Mouse (Mus musculus) neural tube, embryonic 12.5 days (tissue): ENCODE results near the gene Slc7a11. TPM values are rescaled to one million over a fixed set of nuclear protein-coding genes. Genes with fewer than 3 reads are reported as not detected.
"Not testable (repeated sequence)": the region's sequence is repeated elsewhere in the genome, so short reads cannot be mapped to it uniquely, and the experiment has no call there.

Source experiments
- ATAC-seq: fragments of 200-750 bp; cut with Nextera tagmentation; 2 replicates; pipeline ENCODE4 v1.8.0; 2017; ENCODE audit warnings: low read depth, mild to moderate bottlenecking, moderate TSS enrichment, moderate library complexity; ENCODE audit not compliant: low FRiP score
- H3K27ac ChIP-seq: fragments of 300-500 bp; sonication (generic); 2 replicates; pipeline ENCODE4 v1.5.1; 2016
- H3K27me3 ChIP-seq: fragments of 300-500 bp; sonication (generic); replicated peaks from 2 replicates; pipeline ENCODE4 v1.6.1; 2016; ENCODE audit warnings: mild to moderate bottlenecking
- H3K36me3 ChIP-seq: fragments of 300-500 bp; sonication (generic); 2 replicates; pipeline ENCODE4 v1.6.1; 2016; ENCODE audit warnings: mild to moderate bottlenecking
- H3K4me1 ChIP-seq: fragments of 300-500 bp; sonication (generic); 2 replicates; pipeline ENCODE4 v1.6.1; 2016
- H3K4me2 ChIP-seq: fragments of 300-500 bp; sonication (generic); replicated peaks from 2 replicates; pipeline ENCODE4 v1.6.1; 2016; ENCODE audit warnings: mild to moderate bottlenecking
- H3K4me3 ChIP-seq: fragments of 300-500 bp; sonication (generic); 2 replicates; pipeline ENCODE4 v1.5.1; 2016
- H3K9ac ChIP-seq: fragments of 300-500 bp; sonication (generic); 2 replicates; pipeline ENCODE4 v1.6.1; 2016; ENCODE audit warnings: mild to moderate bottlenecking
- H3K9me3 ChIP-seq: fragments of 300-500 bp; sonication (generic); 2 replicates; pipeline ENCODE4 v1.6.1; 2016; ENCODE audit warnings: mild to moderate bottlenecking
- WGBS: fragments of 180-500 bp; shearing (Covaris S2); methylation state at CpG from one replicate; pipeline ENCODE4 v1.1.7; 2016; 5-methylcytosine and 5-hydroxymethylcytosine counted together
- polyA plus RNA-seq: library from polyadenylated mRNA; unstranded; fragments of >200 nt; fragmentation: Nextera tagmentation; extraction: Ambion mirVana; gene quantifications from 2 replicates; pipeline ENCODE4 v1.2.1, GENCODE M21; 2016

Gene Slc7a11
- polyA plus RNA-seq, 1 experiment from 2014 or later, result 3.9 TPM

DNA sequence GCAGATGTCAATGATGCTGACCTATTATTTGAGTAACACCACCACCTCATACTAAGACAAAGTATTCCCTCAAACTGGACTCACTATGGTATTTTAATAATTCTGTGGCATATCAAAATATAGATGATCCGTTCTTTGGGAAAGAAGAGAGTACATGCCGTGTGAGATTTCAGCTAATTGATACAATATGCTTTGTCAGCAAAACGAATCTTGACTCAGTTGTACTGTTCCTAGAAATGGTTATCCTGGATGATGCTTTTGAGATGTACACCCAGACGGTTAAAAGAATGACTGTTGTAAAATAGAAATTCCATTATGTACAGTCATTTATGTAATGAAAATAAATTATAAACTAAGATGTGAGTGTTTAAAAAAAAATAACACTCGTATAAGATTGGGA is 4.0 kb downstream of the Slc7a11 start:
- no peaks in the 10 kb centered on the region for H3K36me3 ChIP-seq
- H3K4me2 ChIP-seq, result no peak overlapping the region
- H3K4me1 ChIP-seq, result peaks cover 6% of the 10 kb centered on the region; the same call in 1 of the 2 replicates
- H3K9ac ChIP-seq, result no peak overlapping the region
- WGBS, result 92% methylated on average over 5 of the region's 5 CpGs
- H3K27me3 ChIP-seq, result no peaks in the 10 kb centered on the region
- no peak overlapping the region for H3K4me3 ChIP-seq
- no peak overlapping the region for H3K27ac ChIP-seq
- no peak for ATAC-seq
- no peaks in the 10 kb centered on the region for H3K9me3 ChIP-seq

- Histone ChIP-seq H3K9ac (no peak overlapping the region), H3K27ac (no peak overlapping the region), H3K4me2 (no peak overlapping the region), H3K4me1 (peaks cover 6% of the 10 kb centered on the region; the same call in 1 of the 2 replicates), H3K36me3 (no peaks in the 10 kb centered on the region), H3K9me3 (no peaks in the 10 kb centered on the region), H3K4me3 (no peak overlapping the region), H3K27me3 (no peaks in the 10 kb centered on the region)
- 75% methylated on average over 4 of the region's 4 CpGs for WGBS
- ATAC-seq, result no peak
Observed at GRCm38 (mm10) chr3:50438520-50439253, 4.7 kb downstream of the Slc7a11 start.

GRCm38 (mm10) chr3:50438081-50438480 is 5.3 kb downstream of the Slc7a11 start:
- not testable (repeated sequence) for H3K9ac ChIP-seq, H3K27ac ChIP-seq, H3K9me3 ChIP-seq, ATAC-seq, H3K36me3 ChIP-seq, H3K4me3 ChIP-seq, H3K4me1 ChIP-seq, H3K27me3 ChIP-seq, H3K4me2 ChIP-seq
- WGBS, result 40% methylated on average over 2 of the region's 2 CpGs

GRCm38 (mm10) chr3:50436409-50436808 is 7.0 kb downstream of the Slc7a11 start:
- not testable (repeated sequence) for ATAC-seq, H3K4me3 ChIP-seq, H3K4me1 ChIP-seq, H3K9ac ChIP-seq, H3K9me3 ChIP-seq, H3K27me3 ChIP-seq, H3K4me2 ChIP-seq, H3K27ac ChIP-seq, H3K36me3 ChIP-seq
- WGBS, result 93% methylated on average over 2 of the region's 2 CpGs

DNA sequence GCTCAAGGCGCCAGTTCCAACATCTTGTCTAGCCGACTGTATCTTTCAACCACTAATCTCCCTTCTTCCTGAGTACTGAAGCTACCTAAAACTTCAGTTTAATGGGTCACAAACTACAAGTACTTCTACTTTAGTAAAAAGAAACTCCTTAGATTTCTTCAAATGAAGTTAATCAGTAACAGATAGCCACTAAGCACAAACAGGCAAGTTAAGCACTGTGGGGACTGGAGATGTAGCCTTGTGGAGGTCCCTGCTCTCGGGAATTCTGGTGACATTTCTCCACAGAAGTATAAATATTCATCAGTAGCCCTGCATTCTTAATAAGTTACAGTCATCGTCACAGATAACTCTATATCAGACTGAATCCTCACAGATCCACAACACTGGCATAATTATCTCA is 9.6 kb downstream of the Slc7a11 start:
- no peak for ATAC-seq
- Histone ChIP-seq H3K4me1 (no peaks in the 10 kb centered on the region), H3K27me3 (no peaks in the 10 kb centered on the region)

DNA sequence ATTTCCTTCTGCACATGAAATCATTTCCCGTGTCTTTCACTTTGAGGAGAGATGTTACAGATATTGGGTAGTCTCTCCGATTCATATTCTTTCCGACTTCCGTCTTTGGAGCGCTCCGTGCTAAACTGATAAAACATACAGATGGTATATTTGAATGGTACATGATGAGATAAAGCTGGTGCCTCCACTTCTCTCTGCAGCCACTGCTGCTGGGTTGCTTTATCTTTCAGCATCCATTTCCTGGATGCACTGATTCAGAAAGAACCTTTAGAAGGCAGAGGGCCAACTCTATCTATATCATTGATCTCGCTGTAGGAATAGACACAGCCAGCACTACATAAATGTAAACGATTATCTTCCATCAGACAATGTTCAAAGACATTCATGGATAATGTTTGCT is 12.6 kb downstream of the Slc7a11 start:
- Histone ChIP-seq H3K4me2 (no peak overlapping the region), H3K9ac (no peak overlapping the region), H3K36me3 (no peaks in the 10 kb centered on the region), H3K4me1 (no peaks in the 10 kb centered on the region), H3K27me3 (no peaks in the 10 kb centered on the region), H3K4me3 (no peak overlapping the region), H3K27ac (no peak overlapping the region), H3K9me3 (no peaks in the 10 kb centered on the region)
- WGBS, result 92% methylated on average over 8 of the region's 8 CpGs
- no peak for ATAC-seq

More for the DNA sequence above, 9.6 kb downstream of the Slc7a11 start:
- no peak overlapping the region for H3K9ac ChIP-seq
- no peak overlapping the region for H3K4me2 ChIP-seq
- no peak overlapping the region for H3K27ac ChIP-seq
- no peaks in the 10 kb centered on the region for H3K9me3 ChIP-seq
- H3K4me3 ChIP-seq, result no peak overlapping the region
- WGBS, result 79% methylated on average over 4 of the region's 4 CpGs
- no peaks in the 10 kb centered on the region for H3K36me3 ChIP-seq

DNA sequence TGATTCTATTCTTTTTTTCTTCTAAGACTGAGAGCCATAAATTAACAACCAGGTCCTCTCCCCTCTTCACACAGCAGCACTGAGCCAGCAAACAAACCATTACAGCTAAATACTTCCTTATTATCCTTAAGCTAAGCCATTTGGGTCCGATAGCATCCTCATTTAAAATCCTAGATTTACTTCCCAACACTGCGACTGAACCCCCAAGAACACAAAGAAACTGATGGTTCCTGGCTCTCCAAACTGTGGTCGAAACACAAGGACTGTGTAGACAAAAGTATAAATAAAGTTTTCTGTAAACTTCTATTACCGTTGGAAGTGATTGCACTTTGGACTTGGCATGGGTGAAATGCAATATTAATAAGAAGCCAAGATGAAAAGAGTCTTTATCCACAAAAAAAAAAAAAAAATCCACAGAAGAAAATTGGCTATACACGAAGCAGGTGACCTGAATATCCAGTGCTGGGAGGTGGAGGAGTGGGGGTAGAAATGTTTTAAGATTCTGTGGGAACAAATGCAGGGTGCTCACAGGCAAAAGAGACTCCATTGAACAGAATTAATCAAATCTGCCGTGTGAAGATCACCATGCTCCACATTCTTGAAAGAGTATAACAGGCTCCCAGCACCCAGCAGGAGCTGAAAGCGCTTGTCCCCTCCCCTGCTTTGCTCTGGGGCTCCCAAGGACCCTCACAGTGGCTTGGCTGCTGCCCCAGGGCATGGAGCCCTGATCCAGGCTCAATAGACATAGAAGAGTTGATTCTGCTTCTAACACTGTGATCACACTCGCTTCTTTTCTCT is 21.7 kb downstream of the Slc7a11 start:
- H3K27me3 ChIP-seq, result no peaks in the 10 kb centered on the region
- H3K9me3 ChIP-seq, result no peaks in the 10 kb centered on the region
- no peaks in the 10 kb centered on the region for H3K36me3 ChIP-seq
- no peak overlapping the region for H3K4me2 ChIP-seq
- peaks cover 4% of the 10 kb centered on the region for H3K4me1 ChIP-seq
- no peak overlapping the region for H3K9ac ChIP-seq
- no peak overlapping the region for H3K4me3 ChIP-seq
- ATAC-seq, result no peak; the same call in 1 of the 2 replicates
- 48% methylated on average over 8 of the region's 8 CpGs for WGBS
- no peak overlapping the region for H3K27ac ChIP-seq

GRCm38 (mm10) chr3:50419161-50419560 is 24.3 kb downstream of the Slc7a11 start:
- H3K27me3 ChIP-seq, result no peaks in the 10 kb centered on the region
- H3K4me1 ChIP-seq, result peaks cover 4% of the 10 kb centered on the region
- no peak for ATAC-seq
- H3K27ac ChIP-seq, result no peak overlapping the region
- no peaks in the 10 kb centered on the region for H3K9me3 ChIP-seq
- no peak overlapping the region for H3K4me3 ChIP-seq
- H3K36me3 ChIP-seq, result no peaks in the 10 kb centered on the region
- H3K4me2 ChIP-seq, result no peak overlapping the region
- WGBS, result 86% methylated on average over 3 of the region's 3 CpGs
- H3K9ac ChIP-seq, result no peak overlapping the region

DNA sequence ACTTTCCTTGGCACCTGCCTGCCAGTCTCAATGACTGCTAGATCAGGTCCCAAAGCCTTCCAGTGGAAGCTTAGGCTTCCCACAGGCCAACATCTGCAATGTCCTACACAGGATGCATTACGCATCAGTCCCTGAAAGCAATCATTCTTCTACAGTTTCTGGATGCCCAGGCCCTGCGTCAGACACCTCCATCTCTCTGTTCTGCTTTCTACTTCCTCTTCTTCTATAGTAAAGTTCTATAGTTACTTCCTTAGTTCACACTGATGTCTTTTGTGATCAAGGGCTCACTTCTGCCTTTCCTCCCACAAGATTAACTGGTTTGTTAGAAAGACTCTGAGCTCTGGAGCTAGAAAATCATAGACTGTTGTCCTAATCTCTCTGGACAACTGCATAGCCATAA is 36.6 kb downstream of the Slc7a11 start:
- ATAC-seq, result no peak
- Histone ChIP-seq H3K9ac (no peak overlapping the region), H3K27me3 (no peaks in the 10 kb centered on the region), H3K9me3 (no peaks in the 10 kb centered on the region), H3K4me1 (no peaks in the 10 kb centered on the region), H3K4me2 (no peak overlapping the region), H3K4me3 (no peak overlapping the region), H3K27ac (no peak overlapping the region), H3K36me3 (no peaks in the 10 kb centered on the region)
- 90% methylated on average over 2 of the region's 2 CpGs for WGBS

- H3K36me3 ChIP-seq, result no peaks in the 10 kb centered on the region
- no peaks in the 10 kb centered on the region for H3K4me1 ChIP-seq
- 88% methylated on average over 3 of the region's 3 CpGs for WGBS
- ATAC-seq, result no peak
- no peaks in the 10 kb centered on the region for H3K27me3 ChIP-seq
- no peak overlapping the region for H3K4me2 ChIP-seq
- no peak overlapping the region for H3K27ac ChIP-seq
- no peak overlapping the region for H3K9ac ChIP-seq
- H3K4me3 ChIP-seq, result no peak overlapping the region
- no peaks in the 10 kb centered on the region for H3K9me3 ChIP-seq
Observed at GRCm38 (mm10) chr3:50405915-50406314, 37.5 kb downstream of the Slc7a11 start.

DNA sequence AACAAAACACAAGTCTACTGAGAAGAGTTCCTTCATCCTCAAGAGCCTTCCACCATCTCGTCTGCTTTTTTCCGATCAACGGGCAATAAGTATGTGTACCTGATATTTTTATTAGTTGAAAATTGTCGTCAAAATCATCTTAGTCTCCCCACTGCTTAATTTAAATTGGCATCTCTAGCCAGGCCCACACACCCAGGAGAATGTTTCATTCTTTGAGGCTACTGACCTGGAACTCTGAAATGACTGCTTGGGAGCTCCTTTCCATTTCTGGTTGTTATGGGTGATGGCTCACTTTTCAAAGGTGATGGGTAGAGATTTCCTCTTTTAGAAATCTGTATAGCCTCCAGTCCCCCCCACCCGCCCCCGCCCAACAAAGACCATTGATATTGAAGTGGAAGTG is 54.6 kb downstream of the Slc7a11 start:
- H3K36me3 ChIP-seq, result no peaks in the 10 kb centered on the region
- no peak overlapping the region for H3K27ac ChIP-seq
- H3K27me3 ChIP-seq, result no peaks in the 10 kb centered on the region
- no peaks in the 10 kb centered on the region; the same call in 1 of the 2 replicates for H3K9me3 ChIP-seq
- no peak for ATAC-seq
- no peak overlapping the region for H3K4me2 ChIP-seq
- WGBS, result 90% methylated on average over 6 of the region's 6 CpGs
- no peak overlapping the region for H3K4me3 ChIP-seq
- H3K4me1 ChIP-seq, result no peaks in the 10 kb centered on the region
- H3K9ac ChIP-seq, result no peak overlapping the region

DNA sequence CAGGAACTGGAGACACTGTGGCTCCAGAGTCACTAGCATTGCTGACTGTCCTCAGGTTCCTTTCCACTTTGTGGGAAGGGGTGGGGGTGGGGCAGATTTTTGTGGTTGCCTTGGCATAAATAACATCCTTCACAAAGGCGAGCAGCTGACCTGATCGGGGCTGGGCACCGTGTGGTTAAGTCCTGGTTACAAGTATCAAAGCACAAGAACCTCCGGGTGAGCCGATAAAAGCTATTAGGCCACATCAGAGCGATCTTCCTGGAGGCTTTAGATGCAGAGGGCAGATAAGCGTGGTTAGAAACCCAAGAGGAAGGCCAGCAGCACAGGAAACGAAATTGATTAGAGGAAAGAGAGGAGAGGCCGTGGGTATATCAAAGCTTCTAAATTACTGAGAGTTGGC is 55.1 kb downstream of the Slc7a11 start:
- no peak for ATAC-seq
- Histone ChIP-seq H3K4me3 (no peak overlapping the region), H3K36me3 (no peaks in the 10 kb centered on the region), H3K9me3 (no peaks in the 10 kb centered on the region; the same call in 1 of the 2 replicates), H3K4me2 (no peak overlapping the region), H3K27ac (no peak overlapping the region), H3K27me3 (no peaks in the 10 kb centered on the region), H3K9ac (no peak overlapping the region), H3K4me1 (no peaks in the 10 kb centered on the region)
- 73% methylated on average over 9 of the region's 9 CpGs for WGBS
